Mouse (Mus musculus): Measurements from ENCODE around the gene Zbp1. TPM values are rescaled to one million over a fixed set of nuclear protein-coding genes. Genes with fewer than 3 reads are reported as not detected.

The Zbp1 gene
- polyA plus RNA-seq, 1 experiment, result 2.8 TPM

GRCm38 (mm10) chr2:173235435-173236332 lies 17.0 kb upstream of the Zbp1 start:
- no peak for TF ChIP-seq FLI1 (IDR thresholded peaks at IDR 0.05; ENCODE audit: low read length)
- TF ChIP-seq GATA1 (IDR thresholded peaks at IDR 0.05; ENCODE audit: borderline replicate concordance, low read length), result no peak
- Histone ChIP-seq H3K36me3 (replicated peaks; ENCODE audit: low read length) (no peaks in the 10 kb centered on the region), H3K9me3 (no peaks in the 10 kb centered on the region), H3K27me3 (replicated peaks) (peaks cover 54% of the 10 kb centered on the region), H3K4me1 (peaks cover 21% of the 10 kb centered on the region; the same call in 1 of the 2 replicates), H3K4me3 (replicated peaks) (no peak overlapping the region)

- peaks cover 38% of the 10 kb centered on the region for H3K27me3 ChIP-seq (replicated peaks)
- no peaks in the 10 kb centered on the region for H3K9me3 ChIP-seq
- TF ChIP-seq FLI1 (IDR thresholded peaks at IDR 0.05; ENCODE audit: low read length), result no peak
- no peak for TF ChIP-seq GATA1 (IDR thresholded peaks at IDR 0.05; ENCODE audit: borderline replicate concordance, low read length)
- H3K4me3 ChIP-seq (replicated peaks), result no peak overlapping the region
- H3K36me3 ChIP-seq (replicated peaks; ENCODE audit: low read length), result no peaks in the 10 kb centered on the region
- peaks cover 36% of the 10 kb centered on the region for H3K4me1 ChIP-seq
Measured at GRCm38 (mm10) chr2:173232766-173233099, 14.0 kb upstream of the Zbp1 start.

GRCm38 (mm10) chr2:173232065-173232765 lies 13.5 kb upstream of the Zbp1 start:
- Histone ChIP-seq H3K36me3 (replicated peaks; ENCODE audit: low read length) (no peaks in the 10 kb centered on the region), H3K9me3 (no peaks in the 10 kb centered on the region)

DNA sequence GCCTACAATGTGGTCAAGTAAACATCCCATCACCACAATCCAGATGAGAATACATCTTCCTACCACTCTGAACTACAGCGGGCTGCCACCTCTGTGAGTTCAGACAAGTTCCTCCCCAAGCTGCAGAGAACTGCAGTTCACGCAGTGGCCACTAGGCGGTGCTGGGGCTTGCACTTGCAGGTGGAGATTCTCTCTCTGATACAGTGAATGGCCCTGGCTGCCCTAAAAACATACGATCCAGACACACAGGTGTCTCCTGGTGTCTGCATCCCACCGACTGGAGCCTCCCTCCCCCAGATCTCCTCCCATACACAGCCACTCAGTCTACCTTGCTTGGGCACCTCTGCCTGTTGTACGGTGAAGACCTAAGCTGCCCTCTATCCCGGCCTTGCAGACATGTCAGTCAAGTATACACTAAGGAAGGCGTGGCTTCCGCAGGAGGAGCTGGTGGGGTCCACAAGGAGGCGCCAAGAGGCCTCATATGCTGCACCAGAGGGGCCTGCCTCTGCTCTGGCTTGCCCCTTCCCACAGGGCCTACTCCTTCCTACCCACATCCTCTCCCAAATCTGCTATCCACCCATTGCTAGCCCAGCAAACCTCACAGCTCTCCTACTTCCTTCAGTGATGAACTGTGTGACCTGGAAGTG lies 11.0 kb upstream of the Zbp1 start:
- Histone ChIP-seq H3K4me3 (replicated peaks) (peak overlapping the region; percentile 85), H3K4me1 (peaks cover 24% of the 10 kb centered on the region), H3K9me3 (no peaks in the 10 kb centered on the region), H3K27me3 (replicated peaks) (peaks cover 32% of the 10 kb centered on the region), H3K36me3 (replicated peaks; ENCODE audit: low read length) (no peaks in the 10 kb centered on the region)
- TF ChIP-seq GATA1 (IDR thresholded peaks at IDR 0.05; ENCODE audit: borderline replicate concordance, low read length) (no peak), FLI1 (IDR thresholded peaks at IDR 0.05; ENCODE audit: low read length) (no peak)

More at GRCm38 (mm10) chr2:173232065-173232765, 13.5 kb upstream of the Zbp1 start:
- no peak overlapping the region for H3K4me3 ChIP-seq (replicated peaks)
- H3K4me1 ChIP-seq, result peaks cover 31% of the 10 kb centered on the region
- TF ChIP-seq GATA1 (IDR thresholded peaks at IDR 0.05; ENCODE audit: borderline replicate concordance, low read length) (no peak), FLI1 (IDR thresholded peaks at IDR 0.05; ENCODE audit: low read length) (no peak)
- peaks cover 33% of the 10 kb centered on the region for H3K27me3 ChIP-seq (replicated peaks)

- Histone ChIP-seq H3K4me1 (peaks cover 24% of the 10 kb centered on the region), H3K9me3 (no peaks in the 10 kb centered on the region), H3K4me3 (replicated peaks) (no peak overlapping the region), H3K27me3 (replicated peaks) (peaks cover 30% of the 10 kb centered on the region), H3K36me3 (replicated peaks; ENCODE audit: low read length) (no peaks in the 10 kb centered on the region)
- no peak for TF ChIP-seq FLI1 (IDR thresholded peaks at IDR 0.05; ENCODE audit: low read length)
- no peak for TF ChIP-seq GATA1 (IDR thresholded peaks at IDR 0.05; ENCODE audit: borderline replicate concordance, low read length)
Measured at GRCm38 (mm10) chr2:173228567-173228966, 9.8 kb upstream of the Zbp1 start.

DNA sequence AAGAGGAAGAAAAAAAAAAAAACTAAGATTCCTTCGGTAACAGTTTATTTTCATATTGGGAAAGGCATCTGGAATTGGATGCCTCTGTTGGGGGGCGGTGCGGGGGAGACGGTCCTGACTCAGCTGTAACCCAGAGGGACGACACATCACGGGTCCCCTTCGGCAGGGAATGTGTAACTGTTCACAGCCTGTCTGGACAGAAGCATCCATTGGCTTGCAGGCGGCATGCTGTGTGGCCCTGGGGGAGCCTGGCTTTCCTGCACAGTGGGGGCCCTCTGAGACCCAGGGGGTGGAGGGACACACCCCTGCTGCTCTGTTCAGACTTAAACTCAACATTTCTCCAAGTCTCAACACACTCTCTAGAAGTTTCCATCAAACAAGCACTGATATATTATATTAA lies 8.1 kb upstream of the Zbp1 start:
- H3K36me3 ChIP-seq (replicated peaks; ENCODE audit: low read length), result no peaks in the 10 kb centered on the region
- peaks cover 20% of the 10 kb centered on the region for H3K27me3 ChIP-seq (replicated peaks)
- H3K4me1 ChIP-seq, result peaks cover 28% of the 10 kb centered on the region
- no peaks in the 10 kb centered on the region for H3K9me3 ChIP-seq
- TF ChIP-seq GATA1 (IDR thresholded peaks at IDR 0.05; ENCODE audit: borderline replicate concordance, low read length) (no peak), FLI1 (IDR thresholded peaks at IDR 0.05; ENCODE audit: low read length) (no peak)
- no peak overlapping the region for H3K4me3 ChIP-seq (replicated peaks)

- H3K4me3 ChIP-seq (replicated peaks), result no peak overlapping the region
- no peaks in the 10 kb centered on the region for H3K36me3 ChIP-seq (replicated peaks; ENCODE audit: low read length)
- TF ChIP-seq GATA1 (IDR thresholded peaks at IDR 0.05; ENCODE audit: borderline replicate concordance, low read length) (no peak), FLI1 (IDR thresholded peaks at IDR 0.05; ENCODE audit: low read length) (no peak)
- H3K4me1 ChIP-seq, result peaks cover 28% of the 10 kb centered on the region
- peaks cover 25% of the 10 kb centered on the region for H3K27me3 ChIP-seq (replicated peaks)
- H3K9me3 ChIP-seq, result no peaks in the 10 kb centered on the region
Measured at GRCm38 (mm10) chr2:173225906-173226305, 7.2 kb upstream of the Zbp1 start.

GRCm38 (mm10) chr2:173224832-173225231 lies 6.1 kb upstream of the Zbp1 start:
- no peaks in the 10 kb centered on the region for H3K9me3 ChIP-seq

GRCm38 (mm10) chr2:173224097-173224496 lies 5.4 kb upstream of the Zbp1 start:
- TF ChIP-seq FLI1 (IDR thresholded peaks at IDR 0.05; ENCODE audit: low read length) (no peak), GATA1 (IDR thresholded peaks at IDR 0.05; ENCODE audit: borderline replicate concordance, low read length) (no peak)
- Histone ChIP-seq H3K27me3 (replicated peaks) (peaks cover 29% of the 10 kb centered on the region), H3K36me3 (replicated peaks; ENCODE audit: low read length) (no peaks in the 10 kb centered on the region), H3K9me3 (no peaks in the 10 kb centered on the region), H3K4me1 (peaks cover 17% of the 10 kb centered on the region), H3K4me3 (replicated peaks) (no peak overlapping the region)

More at GRCm38 (mm10) chr2:173224832-173225231, 6.1 kb upstream of the Zbp1 start:
- Histone ChIP-seq H3K36me3 (replicated peaks; ENCODE audit: low read length) (no peaks in the 10 kb centered on the region), H3K27me3 (replicated peaks) (peaks cover 26% of the 10 kb centered on the region), H3K4me3 (replicated peaks) (no peak overlapping the region), H3K4me1 (peaks cover 21% of the 10 kb centered on the region)
- TF ChIP-seq FLI1 (IDR thresholded peaks at IDR 0.05; ENCODE audit: low read length), result no peak
- no peak for TF ChIP-seq GATA1 (IDR thresholded peaks at IDR 0.05; ENCODE audit: borderline replicate concordance, low read length)
